8 mouse cellular contexts compared by ENCODE assay signal in the genomic region with DNA sequence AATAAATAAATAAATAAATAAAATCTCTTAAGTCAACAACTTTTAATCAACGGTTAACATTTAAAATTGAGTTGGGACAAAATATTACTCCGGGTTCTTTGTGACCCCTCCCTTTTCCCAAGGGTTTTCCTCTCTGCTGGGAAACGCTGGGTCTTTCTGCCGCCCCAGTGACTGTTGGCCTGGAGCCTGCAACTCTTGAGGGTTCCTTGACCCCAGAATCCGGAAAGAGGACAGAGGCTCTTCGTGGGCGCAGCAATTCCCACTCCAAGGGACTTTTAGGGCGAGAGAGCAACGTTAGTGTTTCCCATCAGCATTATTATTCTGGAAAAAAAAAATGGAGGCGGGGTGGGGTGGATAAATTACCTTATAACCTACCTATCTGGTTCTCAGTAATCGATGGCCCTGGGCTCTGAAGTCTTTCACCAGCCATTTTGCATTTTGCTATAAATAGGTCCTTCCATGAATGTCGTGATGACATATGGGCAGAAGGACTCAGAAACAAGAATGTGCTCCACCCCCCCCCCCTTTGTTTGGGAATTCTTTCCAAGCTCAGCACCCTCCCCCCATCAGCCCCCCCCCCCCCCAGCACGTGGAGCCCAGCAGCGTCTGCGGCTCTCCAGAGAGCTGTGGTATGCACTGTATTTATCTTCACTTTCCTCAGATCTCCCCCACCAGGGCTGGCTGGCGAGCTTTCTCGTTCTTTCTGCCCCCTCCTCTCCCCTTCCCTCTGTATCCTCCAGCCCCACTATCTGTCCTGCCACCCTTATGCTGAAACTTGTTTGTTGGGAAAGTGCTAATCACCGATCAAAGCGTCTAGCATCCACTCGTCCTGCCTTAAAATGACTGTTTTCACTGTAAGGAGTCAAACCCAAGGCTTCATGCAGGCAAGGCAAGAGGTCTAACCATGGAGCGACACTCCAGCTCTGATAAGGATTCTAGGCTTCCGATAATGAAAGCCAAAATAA. TPM values are rescaled to one million over a fixed set of nuclear protein-coding genes. Genes with fewer than 3 reads are reported as not detected.
DNase-seq lines count a peak whose midpoint lies in the region; ATAC-seq and TF ChIP-seq lines count a peak whose summit lies in the region.

No protein-coding gene starts in this region.

- peak overlapping the region; percentile 27 for H3K9ac ChIP-seq in lung, embryonic 14.5 days
- peak overlapping the region; percentile 13; the same call in 1 of the 2 replicates for H3K9ac ChIP-seq in hindbrain, embryonic 13.5 days
- peak overlapping the region; percentile 4 for H3K9ac ChIP-seq in liver, adult 2 months (ENCODE audit: low read depth, low read length)
- peak overlapping the region; percentile 23; the same call in 1 of the 2 replicates for H3K9ac ChIP-seq in neural tube, embryonic 11.5 days (ENCODE audit: low read length)

- H3K4me2 ChIP-seq in lung, embryonic 14.5 days: peak overlapping the region; percentile 72
- H3K4me2 ChIP-seq in hindbrain, embryonic 13.5 days: peak overlapping the region; percentile 54
- H3K4me2 ChIP-seq in neural tube, embryonic 11.5 days (ENCODE audit: low read depth): peak overlapping the region; percentile 39

- no peaks in the 10 kb centered on the region for H3K79me2 ChIP-seq in liver, adult 2 months (ENCODE audit: control insufficient read depth, insufficient read depth, low read length)

- no peak for TF ChIP-seq POLR2A in lung, adult 2 months (IDR thresholded peaks at IDR 0.05; ENCODE audit: borderline replicate concordance, extremely low read depth, low read depth, low read length)
- no peak for TF ChIP-seq POLR2A in liver, adult 2 months (IDR thresholded peaks at IDR 0.05; ENCODE audit: extremely low read depth, insufficient read depth, low read length)

- no peaks in the 10 kb centered on the region for H3K27me3 ChIP-seq in lung, embryonic 14.5 days (ENCODE audit: insufficient read depth, low read length)
- no peaks in the 10 kb centered on the region for H3K27me3 ChIP-seq in hindbrain, embryonic 13.5 days
- no peaks in the 10 kb centered on the region for H3K27me3 ChIP-seq in liver, adult 2 months (ENCODE audit: control insufficient read depth, insufficient read depth, low read length)
- H3K27me3 ChIP-seq in neural tube, embryonic 11.5 days (ENCODE audit: control insufficient read depth, insufficient read depth, low read length): no peaks in the 10 kb centered on the region

- peak overlapping the region; percentile 85 for H3K27ac ChIP-seq in lung, embryonic 14.5 days (ENCODE audit: low read depth)
- no peak overlapping the region for H3K27ac ChIP-seq in hindbrain, embryonic 13.5 days
- H3K27ac ChIP-seq in liver, adult 2 months (replicated peaks; ENCODE audit: insufficient read depth, low read depth, low read length): peak overlapping the region; percentile 53
- H3K27ac ChIP-seq in neural tube, embryonic 11.5 days (ENCODE audit: low read depth, low read length): no peak overlapping the region

- WGBS in lung, embryonic 14.5 days: 2% methylated on average over 22 of the region's 22 CpGs
- WGBS in lung, adult 2 months: 10% methylated on average over 22 of the region's 22 CpGs
- WGBS in hindbrain, embryonic 13.5 days: 12% methylated on average over 22 of the region's 22 CpGs
- 4% methylated on average over 22 of the region's 22 CpGs for WGBS in liver, adult 2 months
- 9% methylated on average over 22 of the region's 22 CpGs for WGBS in neural tube, embryonic 11.5 days

- H3K4me1 ChIP-seq in lung, embryonic 14.5 days (ENCODE audit: insufficient read depth): peaks cover 9% of the 10 kb centered on the region; the same call in 1 of the 2 replicates
- H3K4me1 ChIP-seq in lung, adult 2 months (ENCODE audit: control insufficient read depth, insufficient read depth, low read length): peaks cover 3% of the 10 kb centered on the region
- peaks cover 19% of the 10 kb centered on the region for H3K4me1 ChIP-seq in hindbrain, embryonic 13.5 days (replicated peaks)
- H3K4me1 ChIP-seq in liver, adult 2 months (ENCODE audit: control insufficient read depth, insufficient read depth, low read length): peaks cover 13% of the 10 kb centered on the region
- H3K4me1 ChIP-seq in neural tube, embryonic 11.5 days (ENCODE audit: control insufficient read depth, insufficient read depth, low read length): no peaks in the 10 kb centered on the region

- peak; percentile 83 for ATAC-seq in lung, embryonic 14.5 days (ENCODE audit: insufficient read depth)
- ATAC-seq in erythroblast, adult 5-6 weeks (replicated peaks; ENCODE audit: low FRiP score, poor library complexity, severe bottlenecking): peak; percentile 37
- ATAC-seq in hindbrain, embryonic 13.5 days (ENCODE audit: low FRiP score): 0 out of 2 replicates have a peak, but pooled peaks have one; percentile 44
- ATAC-seq in neural tube, embryonic 11.5 days (ENCODE audit: insufficient read depth, low FRiP score, low TSS enrichment): peak; percentile 32; the same call in 1 of the 2 replicates

- H3K36me3 ChIP-seq in lung, embryonic 14.5 days (ENCODE audit: insufficient read depth): no peaks in the 10 kb centered on the region
- H3K36me3 ChIP-seq in hindbrain, embryonic 13.5 days: no peaks in the 10 kb centered on the region
- H3K36me3 ChIP-seq in liver, adult 2 months (ENCODE audit: control insufficient read depth, insufficient read depth, low read length): no peaks in the 10 kb centered on the region
- H3K36me3 ChIP-seq in neural tube, embryonic 11.5 days (ENCODE audit: control insufficient read depth, insufficient read depth, low read length): no peaks in the 10 kb centered on the region

- intact Hi-C loops in gastrocnemius, postnatal 36 days (cut with DNase I): loop anchor here (10.0 kb wide), 1 partner anchor 376 kb away; no protein-coding TSS in a partner anchor

- peak overlapping the region; percentile 12; the same call in 1 of the 2 replicates for H3K4me3 ChIP-seq in lung, embryonic 14.5 days (ENCODE audit: low read depth, low read length)
- H3K4me3 ChIP-seq in lung, adult 2 months (replicated peaks; ENCODE audit: extremely low read depth, low read depth, low read length): no peak overlapping the region
- H3K4me3 ChIP-seq in hindbrain, embryonic 13.5 days: peak overlapping the region; percentile 19
- no peak overlapping the region; the same call in 1 of the 2 replicates for H3K4me3 ChIP-seq in liver, adult 2 months (ENCODE audit: insufficient read depth, low read depth, low read length)
- no peak overlapping the region for H3K4me3 ChIP-seq in neural tube, embryonic 11.5 days (ENCODE audit: low read depth, low read length)

- peak; percentile 81 for DNase-seq in lung, embryonic 14.5 days
- DNase-seq in lung, adult 2 months: no peak
- DNase-seq in liver, adult 2 months (ENCODE audit: extremely low read depth, low read depth, low spot score): peak; percentile 43
- peak; percentile 43 for DNase-seq in neural tube, embryonic 11.5 days (ENCODE audit: low spot score)
- no peak for DNase-seq in layer of hippocampus, postnatal 36 days
- no peak for DNase-seq in gastrocnemius, postnatal 36 days

- H3K9me3 ChIP-seq in lung, embryonic 14.5 days (ENCODE audit: low read depth, low read length): no peaks in the 10 kb centered on the region
- H3K9me3 ChIP-seq in hindbrain, embryonic 13.5 days: no peaks in the 10 kb centered on the region
- no peaks in the 10 kb centered on the region for H3K9me3 ChIP-seq in neural tube, embryonic 11.5 days (ENCODE audit: control insufficient read depth, low read length)

- no peak for TF ChIP-seq CTCF in lung, embryonic 14.5 days (IDR thresholded peaks at IDR 0.05; ENCODE audit: low read depth)
- TF ChIP-seq CTCF in lung, adult 2 months (IDR thresholded peaks at IDR 0.05; ENCODE audit: insufficient read depth, low read length): no peak
- TF ChIP-seq CTCF in liver, adult 2 months (IDR thresholded peaks at IDR 0.05; ENCODE audit: low read depth, low read length): no peak

RNA-seq across cellular contexts. Expression of a gene that starts 32.6 kb away (rescaled TPM):
- 1.6 and 1.8 TPM in 2 replicates for polyA plus RNA-seq in lung, embryonic 14.5 days (2014; fragmentation: Nextera tagmentation; extraction: Ambion mirVana)
- 1.3 and 1.8 TPM in 2 replicates for polyA plus RNA-seq in lung, adult 2 months (2012; rRNA removed)
- total RNA-seq in erythroblast, adult 5-6 weeks (2015; ENCODE audit: low replicate concordance): 43.6 and 51.4 TPM in 2 replicates
- 86.7 and 87.6 TPM in 2 replicates for total RNA-seq in erythroblast, adult 5-6 weeks (2017; ENCODE audit: low replicate concordance)
- polyA plus RNA-seq in hindbrain, embryonic 13.5 days (2015; fragmentation: Nextera tagmentation; extraction: Ambion mirVana): 4.2 and 4.6 TPM in 2 replicates
- total RNA-seq in liver, adult 2 months (2014; rRNA removed): 0.28 and 0.54 TPM in 2 replicates
- 0.05 TPM in 1 of 2 replicates, not detected in the other for polyA plus RNA-seq in liver, adult 2 months (2012; rRNA removed)
- 0.52 and 0.53 TPM in 2 replicates for polyA plus RNA-seq in neural tube, embryonic 11.5 days (2014; fragmentation: Nextera tagmentation; extraction: Ambion mirVana)
- 10 to 100 TPM; 19.9 to 20.3 TPM for total RNA-seq in layer of hippocampus, postnatal 36 days (2021)
- total RNA-seq in gastrocnemius, postnatal 36 days (2021): under 1 TPM; 0.54 to 0.94 TPM

RNA-seq across cellular contexts. Expression of a gene that starts 33.8 kb away (rescaled TPM):
- polyA plus RNA-seq in lung, embryonic 14.5 days (2014; fragmentation: Nextera tagmentation; extraction: Ambion mirVana): 29.4 and 33.3 TPM in 2 replicates
- polyA plus RNA-seq in lung, adult 2 months (2012; rRNA removed): 12.4 and 14.2 TPM in 2 replicates
- total RNA-seq in erythroblast, adult 5-6 weeks (2015; ENCODE audit: low replicate concordance): 15.5 and 47.3 TPM in 2 replicates
- total RNA-seq in erythroblast, adult 5-6 weeks (2017; ENCODE audit: low replicate concordance): 11.7 and 15.2 TPM in 2 replicates
- 26.1 and 30.0 TPM in 2 replicates for polyA plus RNA-seq in hindbrain, embryonic 13.5 days (2015; fragmentation: Nextera tagmentation; extraction: Ambion mirVana)
- 6.2 and 8.6 TPM in 2 replicates for total RNA-seq in liver, adult 2 months (2014; rRNA removed)
- polyA plus RNA-seq in liver, adult 2 months (2012; rRNA removed): 9.0 and 9.9 TPM in 2 replicates
- polyA plus RNA-seq in neural tube, embryonic 11.5 days (2014; fragmentation: Nextera tagmentation; extraction: Ambion mirVana): 21.1 and 24.0 TPM in 2 replicates
- 10 to 100 TPM; 34.4 to 40.8 TPM for total RNA-seq in layer of hippocampus, postnatal 36 days (2021)
- total RNA-seq in gastrocnemius, postnatal 36 days (2021): 10 to 100 TPM; 16.4 to 19.6 TPM

RNA-seq across cellular contexts. Expression of a gene that starts 33.8 kb away (rescaled TPM):
- polyA plus RNA-seq in lung, embryonic 14.5 days (2014; fragmentation: Nextera tagmentation; extraction: Ambion mirVana): 13.1 and 14.5 TPM in 2 replicates
- polyA plus RNA-seq in lung, adult 2 months (2012; rRNA removed): 1.6 and 3.9 TPM in 2 replicates
- 2.3 and 7.7 TPM in 2 replicates for total RNA-seq in erythroblast, adult 5-6 weeks (2015; ENCODE audit: low replicate concordance)
- total RNA-seq in erythroblast, adult 5-6 weeks (2017; ENCODE audit: low replicate concordance): 3.3 and 3.9 TPM in 2 replicates
- polyA plus RNA-seq in hindbrain, embryonic 13.5 days (2015; fragmentation: Nextera tagmentation; extraction: Ambion mirVana): 11.5 and 11.6 TPM in 2 replicates
- total RNA-seq in liver, adult 2 months (2014; rRNA removed): 38.9 and 41.5 TPM in 2 replicates
- polyA plus RNA-seq in liver, adult 2 months (2012; rRNA removed): 17.9 and 19.6 TPM in 2 replicates
- 13.0 and 15.3 TPM in 2 replicates for polyA plus RNA-seq in neural tube, embryonic 11.5 days (2014; fragmentation: Nextera tagmentation; extraction: Ambion mirVana)
- total RNA-seq in layer of hippocampus, postnatal 36 days (2021): 10 to 100 TPM; 19.8 to 20.0 TPM
- total RNA-seq in gastrocnemius, postnatal 36 days (2021): 10 to 100 TPM; 36.2 to 37.7 TPM

Comparison
In these comparisons a context has a peak if more than half of its experiments do, and no peak if none do; other contexts are left out.
1. DNase-seq: peak in lung, embryonic 14.5 days (single experiment), liver, adult 2 months (single experiment) and neural tube, embryonic 11.5 days (single experiment); none in lung, adult 2 months (single experiment), layer of hippocampus, postnatal 36 days (0 of 2) and gastrocnemius, postnatal 36 days (0 of 2).
2. H3K4me3 ChIP-seq: peak in lung, embryonic 14.5 days (single experiment) and hindbrain, embryonic 13.5 days (single experiment); none in lung, adult 2 months (single experiment), liver, adult 2 months (single experiment) and neural tube, embryonic 11.5 days (single experiment).
3. ATAC-seq: peak in every context shown above with its lines; median percentile 83 in lung, embryonic 14.5 days; 44 in hindbrain, embryonic 13.5 days; 37 in erythroblast, adult 5-6 weeks; 32 in neural tube, embryonic 11.5 days.
4. H3K27ac ChIP-seq: peak in lung, embryonic 14.5 days (single experiment) and liver, adult 2 months (single experiment); none in hindbrain, embryonic 13.5 days (single experiment) and neural tube, embryonic 11.5 days (single experiment).
5. Peak in every context shown above with its lines, with median percentiles within 50 percentile points of each other: H3K4me2 ChIP-seq and H3K9ac ChIP-seq.